Mouse (Mus musculus): Measurements from ENCODE around the gene Wnt9b.
"Not testable (repeated sequence)": the region's sequence is repeated elsewhere in the genome, so short reads cannot be mapped to it uniquely, and the experiment has no call there.

Wnt9b gene

DNA sequence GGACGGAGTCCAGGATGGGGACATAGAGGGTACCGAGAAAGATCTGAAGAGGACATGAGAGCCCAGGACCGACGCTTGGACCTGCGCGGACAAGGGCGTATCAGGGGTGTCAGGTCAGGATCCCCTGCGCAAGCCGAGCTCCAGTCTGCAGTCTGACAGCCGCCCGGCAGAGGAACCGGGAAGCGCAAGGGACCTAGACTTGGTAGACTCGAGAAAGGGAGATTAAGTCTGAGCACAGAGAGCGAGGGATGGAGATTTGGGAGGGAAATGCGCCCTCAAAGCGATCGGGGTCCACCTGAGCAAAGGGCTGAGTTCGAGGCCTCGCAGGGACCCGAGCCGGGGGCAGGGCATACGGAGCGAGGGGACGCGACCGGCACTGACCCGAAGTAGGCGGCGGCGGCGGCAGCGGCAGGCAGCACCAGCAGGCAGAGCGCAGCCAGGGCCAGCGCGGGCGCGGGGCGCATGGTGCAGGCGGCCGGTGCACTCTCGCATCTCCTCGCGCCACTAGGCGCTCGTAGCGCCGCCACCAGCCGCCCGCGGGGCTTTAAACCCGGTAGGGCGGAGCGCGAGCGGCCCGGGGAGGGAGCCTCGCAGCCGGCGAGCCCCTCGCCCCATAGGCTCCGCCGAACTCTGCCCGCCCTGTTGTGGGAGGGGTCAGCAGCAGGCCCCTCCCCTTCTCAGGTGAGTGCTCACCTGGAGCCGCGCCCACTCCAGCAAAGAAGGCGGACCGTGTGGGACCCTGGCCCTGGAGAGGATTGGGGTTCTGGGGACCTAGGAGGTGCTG, at the start of gene Wnt9b:
Wnt9b (minus strand) TSS at position 516 of the 784 bp plus-strand sequence.
- DNase-seq (ENCODE audit: low spot score), result peak; percentile 80

- DNase-seq (ENCODE audit: low spot score), result no peak
These were observed 40.3 kb upstream of the Wnt9b start for GRCm38 (mm10) chr11:103789951-103790350.

DNA sequence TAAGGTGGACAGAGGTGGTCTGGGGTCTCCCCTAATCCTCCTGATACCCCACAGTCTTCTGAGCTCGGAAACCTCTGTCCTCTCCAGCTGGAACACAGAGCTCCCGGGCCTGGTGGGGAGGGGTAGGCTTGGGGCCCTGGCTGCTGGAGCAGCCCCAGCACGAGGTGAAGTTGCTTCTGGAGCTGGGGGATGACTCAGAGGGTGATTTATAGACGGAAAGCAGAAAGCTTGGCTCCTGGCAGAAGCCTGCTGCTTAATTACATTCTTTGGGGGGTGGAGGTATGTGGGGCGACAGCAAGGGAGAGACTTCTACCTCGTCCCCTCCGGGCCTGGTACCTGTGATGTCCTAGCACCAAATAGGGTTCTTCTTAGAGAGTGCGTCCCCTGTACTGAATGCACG, 30.5 kb upstream of the Wnt9b start:
- no peak for DNase-seq (ENCODE audit: low spot score)

DNA sequence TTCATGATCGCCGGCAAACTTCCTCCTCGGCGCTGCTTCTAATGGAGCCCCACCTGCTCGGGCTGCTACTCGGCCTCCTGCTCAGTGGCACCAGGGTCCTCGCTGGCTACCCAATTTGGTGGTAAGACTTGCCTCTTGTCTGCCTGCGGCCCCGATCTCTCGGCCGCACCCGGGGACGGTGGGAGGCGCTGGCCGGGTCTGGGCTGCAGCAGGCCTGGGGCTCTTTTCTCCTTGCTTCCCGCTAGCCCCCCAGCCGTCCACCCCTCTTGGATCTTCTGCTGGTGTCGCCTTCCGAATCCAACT, 24.6 kb upstream of the Wnt9b start:
- no peak for DNase-seq (ENCODE audit: low spot score)

- peak; percentile 36 for DNase-seq (ENCODE audit: low spot score)
These were observed 24.0 kb upstream of the Wnt9b start, which contains the start of gene Wnt3 for GRCm38 (mm10) chr11:103773387-103774227. Gene Wnt3, plus strand, starts transcription at chr11:103774150.

- no peak for DNase-seq (ENCODE audit: low spot score)
These were observed 23.1 kb upstream of the Wnt9b start for GRCm38 (mm10) chr11:103772505-103773386.

DNA sequence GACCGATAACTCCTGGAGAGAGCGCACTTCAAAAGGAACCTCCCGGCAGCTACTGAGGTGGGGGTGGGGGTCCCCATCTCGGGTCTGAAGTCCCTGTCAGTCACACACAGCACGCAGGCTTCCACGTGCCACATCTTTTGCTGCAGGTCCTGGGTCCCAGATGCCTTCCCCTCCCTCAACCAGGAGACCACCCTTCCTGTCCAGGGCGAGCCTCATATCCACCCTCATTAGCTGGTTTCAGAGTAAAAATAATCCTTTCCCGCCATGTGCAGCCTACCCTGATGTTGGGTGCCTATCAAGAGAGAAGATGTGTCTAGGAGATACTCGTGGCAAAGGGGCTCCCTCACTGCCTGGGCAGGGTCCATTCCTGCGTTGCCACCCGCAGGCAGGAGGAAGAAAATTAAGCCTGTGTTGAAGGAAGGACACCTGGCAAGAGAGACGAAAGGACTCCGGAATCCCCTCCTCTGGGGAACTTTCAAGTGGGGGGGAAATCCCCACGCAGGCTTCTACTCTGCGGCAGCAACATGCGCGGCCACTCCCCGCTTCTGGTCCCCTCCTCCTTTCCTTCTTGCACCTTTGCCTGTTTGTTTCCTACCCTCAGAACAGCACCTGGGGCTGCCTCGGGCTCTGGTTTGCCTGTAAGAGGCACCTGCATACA, 21.7 kb upstream of the Wnt9b start:
- DNase-seq (ENCODE audit: low spot score), result no peak

GRCm38 (mm10) chr11:103765556-103766011, 16.0 kb upstream of the Wnt9b start:
- DNase-seq (ENCODE audit: low spot score), result no peak

DNA sequence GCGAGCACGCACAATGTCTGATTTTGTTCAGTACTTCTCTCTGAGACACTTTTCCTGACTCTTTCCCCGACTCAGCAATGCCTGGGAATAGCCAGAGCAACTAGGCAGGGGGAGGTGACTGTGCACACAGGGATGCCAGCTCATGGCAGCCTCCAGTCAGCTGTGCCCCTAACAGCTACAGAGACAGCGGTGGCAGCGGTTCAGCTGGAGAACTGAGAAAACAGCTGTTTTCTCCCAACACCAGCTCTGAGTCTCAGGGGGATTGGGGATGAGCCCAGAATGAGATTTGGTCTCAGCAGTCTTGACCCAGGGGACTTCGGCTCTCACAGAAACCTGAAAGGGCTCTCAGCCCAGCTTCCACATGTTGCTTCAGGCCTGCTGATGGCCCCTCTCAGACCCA, 15.0 kb upstream of the Wnt9b start:
- DNase-seq (ENCODE audit: low spot score), result no peak

DNA sequence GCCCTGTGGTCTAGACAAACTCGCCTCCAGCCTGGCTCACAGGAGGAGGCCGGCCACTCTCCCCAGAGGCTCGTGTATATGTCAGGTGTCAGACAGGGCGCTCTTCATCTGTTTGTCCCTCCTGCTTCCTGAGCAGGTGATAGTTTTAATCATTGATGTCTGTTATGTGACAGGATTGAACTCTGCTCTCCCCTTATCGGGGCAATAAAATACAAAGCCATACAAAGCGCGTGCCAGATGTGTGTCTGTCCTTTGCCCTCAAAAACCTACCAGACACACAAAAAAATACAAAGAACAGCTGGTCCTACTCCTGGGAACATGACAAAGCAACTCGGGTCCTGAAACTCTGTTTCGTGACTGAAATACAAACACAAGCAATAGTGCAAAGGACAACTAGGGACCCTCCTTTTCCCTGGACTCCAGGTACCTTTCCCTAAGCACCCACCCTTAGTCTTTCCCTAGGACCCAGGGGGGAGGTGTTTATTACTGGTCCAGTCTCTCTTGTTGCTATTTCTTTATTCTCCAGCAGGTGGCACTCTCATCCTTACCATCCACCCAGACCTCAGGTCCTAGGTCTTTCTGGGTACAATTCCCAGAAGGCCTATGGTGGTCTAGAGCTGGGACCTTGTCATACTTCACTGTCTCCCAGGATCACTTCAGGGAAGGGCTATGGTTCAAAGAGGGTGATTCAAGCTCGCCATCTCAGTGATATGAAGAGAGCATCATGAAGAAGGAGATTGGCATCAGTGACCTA, 14.0 kb upstream of the Wnt9b start:
- peak; percentile 31 for DNase-seq (ENCODE audit: low spot score)

DNA sequence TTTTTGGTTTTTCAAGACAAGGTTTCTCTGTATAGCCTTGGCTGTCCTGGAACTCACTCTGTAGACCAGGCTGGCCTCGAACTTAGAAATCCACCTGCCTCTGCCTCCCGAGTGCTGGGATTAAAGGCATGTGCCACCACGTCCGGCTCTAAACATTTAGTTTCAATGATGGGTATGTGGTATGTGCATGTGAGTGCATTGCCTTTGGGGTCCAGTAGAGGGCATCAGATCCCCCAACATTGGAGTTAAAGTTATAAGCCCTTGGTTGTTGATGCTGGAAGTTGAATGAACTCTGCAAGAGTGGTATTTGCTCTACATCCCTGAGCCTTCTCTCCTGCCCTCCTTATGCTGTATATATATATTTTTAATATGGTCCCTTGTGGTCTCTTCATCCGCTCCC, 11.3 kb upstream of the Wnt9b start:
- not testable (repeated sequence) for DNase-seq (ENCODE audit: low spot score)

GRCm38 (mm10) chr11:103760101-103760500, 10.5 kb upstream of the Wnt9b start:
- no peak for DNase-seq (ENCODE audit: low spot score)

DNA sequence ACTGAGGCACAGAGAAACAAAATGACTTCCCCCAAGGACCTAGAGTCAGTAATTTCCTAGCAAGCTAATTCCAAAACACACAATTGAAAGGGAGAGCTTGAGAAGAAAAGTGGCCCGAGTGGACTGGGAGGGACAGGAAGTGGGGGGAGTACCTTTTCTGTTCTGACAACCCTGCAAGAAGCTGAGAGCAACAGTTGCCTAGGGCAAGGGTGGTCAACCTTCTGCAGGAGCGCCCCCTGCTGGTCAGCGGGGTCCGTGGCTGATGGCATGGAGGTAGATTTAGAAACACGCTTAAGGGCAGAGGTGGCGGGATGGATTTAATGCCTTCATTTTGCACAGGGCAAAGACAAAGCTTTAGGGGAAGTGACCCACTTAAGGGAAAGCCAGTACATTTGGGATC, 9.1 kb upstream of the Wnt9b start:
- peak; percentile 49 for DNase-seq (ENCODE audit: low spot score)

DNA sequence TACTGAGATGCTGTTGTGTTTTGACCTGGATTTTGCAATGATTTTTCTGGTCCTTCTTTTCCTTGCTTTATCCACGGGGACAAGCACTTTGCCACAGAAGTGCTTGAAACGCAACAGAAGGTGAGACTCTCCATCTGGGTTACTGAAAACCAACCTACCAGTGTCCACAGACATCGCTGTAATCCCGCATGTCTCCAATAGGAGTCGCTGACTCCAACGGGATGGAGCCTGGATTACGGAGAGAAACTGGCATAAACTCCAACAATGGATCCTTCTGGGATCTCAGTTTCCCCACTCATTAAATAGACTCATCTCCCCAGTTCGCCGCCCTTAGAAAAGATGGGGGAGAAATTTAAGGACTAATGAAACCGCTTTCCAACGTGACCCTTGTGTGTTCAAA, 8.4 kb upstream of the Wnt9b start:
- DNase-seq (ENCODE audit: low spot score), result no peak

- DNase-seq (ENCODE audit: low spot score), result no peak
These were observed 991 bp upstream of the Wnt9b start for GRCm38 (mm10) chr11:103750612-103751011.

DNA sequence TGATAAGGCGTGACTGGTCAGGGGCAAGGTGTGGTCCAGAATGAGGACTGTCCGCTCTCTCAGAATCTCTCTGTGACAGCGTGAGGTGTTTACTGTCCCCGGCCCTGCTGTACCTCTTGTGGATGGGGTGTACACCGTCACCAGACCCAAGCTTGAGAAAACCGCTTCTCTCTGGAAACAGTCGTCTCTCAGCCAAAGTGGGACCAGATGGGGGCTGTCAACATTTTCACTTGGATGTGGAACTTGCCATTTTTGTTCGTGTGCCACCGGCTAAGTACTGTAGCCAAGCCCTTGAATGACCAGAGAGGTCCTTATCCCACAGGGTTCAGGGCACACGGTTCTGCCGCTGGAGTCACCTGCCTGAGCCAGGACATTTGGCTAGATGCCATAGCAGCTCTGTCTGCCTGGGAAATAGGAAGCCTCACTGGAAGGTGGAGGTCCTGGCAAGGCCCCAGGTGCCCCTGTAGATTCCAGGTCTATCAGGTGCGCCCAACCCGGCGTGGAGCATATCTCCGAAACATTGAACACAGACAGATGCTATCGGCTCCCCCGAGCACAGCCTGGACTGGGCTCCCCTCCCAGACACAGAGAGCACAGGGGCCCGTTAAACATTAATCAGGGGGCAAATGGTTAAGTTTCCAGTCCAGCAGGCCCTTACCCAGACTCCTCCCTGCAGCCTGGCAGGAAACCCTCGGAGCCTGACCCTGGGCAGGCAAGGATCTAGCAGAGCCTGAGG, 14.4 kb downstream of the Wnt9b start:
- DNase-seq (ENCODE audit: low spot score), result peak; percentile 75

- no peak for DNase-seq (ENCODE audit: low spot score)
These were observed 15.1 kb downstream of the Wnt9b start for GRCm38 (mm10) chr11:103734411-103735045.

DNA sequence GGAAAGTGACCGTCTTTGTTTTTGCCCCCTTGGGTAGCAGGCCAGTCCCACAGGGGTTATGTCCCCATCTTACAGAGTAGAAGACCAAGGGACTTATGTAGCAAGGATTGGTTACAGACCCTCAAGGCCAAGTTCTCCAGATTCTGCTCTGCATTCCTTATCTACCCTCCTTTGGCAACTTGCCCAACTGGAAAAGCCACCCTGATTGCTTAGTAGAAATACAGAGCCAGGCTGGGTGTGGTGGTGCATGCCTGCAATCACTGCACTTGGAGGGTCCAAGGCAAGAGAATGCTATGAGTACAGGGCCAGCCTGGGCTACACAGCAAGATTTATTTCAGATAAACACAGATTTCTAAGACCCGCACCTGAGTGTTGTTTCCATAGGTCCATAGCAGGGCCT, 15.7 kb downstream of the Wnt9b start:
- DNase-seq (ENCODE audit: low spot score), result no peak

DNA sequence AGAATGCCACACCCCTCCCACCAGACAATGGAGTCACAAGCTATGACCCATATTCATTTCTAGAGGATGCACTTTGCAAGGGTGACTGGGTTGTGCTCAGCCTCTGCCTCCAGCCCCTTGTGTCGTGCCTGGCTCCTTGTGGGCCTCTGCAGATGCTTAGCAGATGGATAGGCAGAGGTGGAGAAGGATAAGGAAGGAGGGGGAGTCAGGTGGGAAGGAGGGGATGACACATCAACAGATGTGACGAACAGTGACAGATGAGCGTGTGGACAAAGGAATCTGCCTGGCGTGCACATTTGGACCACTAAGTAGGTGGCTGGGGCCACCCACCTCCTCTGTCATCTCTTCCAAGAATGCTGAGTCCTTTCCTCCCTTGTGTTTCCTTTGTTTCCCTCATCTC, 16.6 kb downstream of the Wnt9b start:
- no peak for DNase-seq (ENCODE audit: low spot score)

DNA sequence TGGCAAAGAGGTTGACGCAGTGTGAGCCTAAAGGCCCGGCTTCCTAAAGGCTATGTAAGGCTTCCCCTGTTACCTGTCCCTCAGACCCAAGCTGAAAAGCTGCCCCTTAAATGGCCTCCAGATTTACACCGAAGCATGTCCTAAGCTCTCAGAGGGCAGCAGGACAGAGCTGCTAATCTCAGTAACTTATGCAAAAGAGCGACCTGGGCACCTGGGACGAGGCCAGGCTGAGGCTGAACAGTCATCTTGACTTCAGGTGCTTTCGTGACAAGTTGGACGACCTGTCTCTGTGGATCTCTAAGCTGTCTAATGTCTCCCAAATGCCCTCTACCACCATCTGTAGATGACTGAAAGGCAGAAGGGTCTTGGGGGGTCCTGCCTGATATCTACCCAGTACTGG, 17.3 kb downstream of the Wnt9b start:
- DNase-seq (ENCODE audit: low spot score), result no peak

All from yolk sac, embryonic 10.5 days (tissue).